Mouse (Mus musculus): ENCODE data around the gene Tatdn3.
A peak's percentile ranks its signal among the peaks of the same experiment; 100 is the strongest.

Tatdn3 gene

GRCm38 (mm10) chr1:191062781-191063485 lies at the start of gene Tatdn3, which contains the start of gene Nsl1:
Gene Tatdn3, minus strand, starts transcription at chr1:191062932.
Gene Nsl1, plus strand, starts transcription at chr1:191063012.
- DNase-seq (ENCODE audit: low read depth, low spot score): peak; percentile 90

- DNase-seq (ENCODE audit: low read depth, low spot score): no peak
These were observed 48.4 kb upstream of the Tatdn3 start for GRCm38 (mm10) chr1:191111146-191111545.

- DNase-seq (ENCODE audit: low read depth, low spot score): no peak
These were observed 47.2 kb upstream of the Tatdn3 start for GRCm38 (mm10) chr1:191109907-191110306.

- DNase-seq (ENCODE audit: low read depth, low spot score): no peak
These were observed 44.6 kb upstream of the Tatdn3 start for GRCm38 (mm10) chr1:191107306-191107705.

- no peak for DNase-seq (ENCODE audit: low read depth, low spot score)
These were observed 42.5 kb upstream of the Tatdn3 start for GRCm38 (mm10) chr1:191105246-191105645.

- DNase-seq (ENCODE audit: low read depth, low spot score): no peak
These were observed 40.1 kb upstream of the Tatdn3 start for GRCm38 (mm10) chr1:191102730-191103370.

- DNase-seq (ENCODE audit: low read depth, low spot score): no peak
These were observed 37.1 kb upstream of the Tatdn3 start for GRCm38 (mm10) chr1:191099772-191100291.

GRCm38 (mm10) chr1:191099114-191099513 lies 36.4 kb upstream of the Tatdn3 start:
- no peak for DNase-seq (ENCODE audit: low read depth, low spot score)

GRCm38 (mm10) chr1:191097802-191098747 lies 35.3 kb upstream of the Tatdn3 start, which contains the start of gene Batf3:
Gene Batf3, plus strand, starts transcription at chr1:191097847.
- no peak for DNase-seq (ENCODE audit: low read depth, low spot score)

GRCm38 (mm10) chr1:191096871-191097681 lies 34.3 kb upstream of the Tatdn3 start:
- DNase-seq (ENCODE audit: low read depth, low spot score): no peak

GRCm38 (mm10) chr1:191095019-191095418 lies 32.3 kb upstream of the Tatdn3 start:
- no peak for DNase-seq (ENCODE audit: low read depth, low spot score)

GRCm38 (mm10) chr1:191093578-191093977 lies 30.8 kb upstream of the Tatdn3 start:
- DNase-seq (ENCODE audit: low read depth, low spot score): no peak

- DNase-seq (ENCODE audit: low read depth, low spot score): no peak
These were observed 29.3 kb upstream of the Tatdn3 start for GRCm38 (mm10) chr1:191092050-191092449.

- no peak for DNase-seq (ENCODE audit: low read depth, low spot score)
These were observed 26.6 kb upstream of the Tatdn3 start for GRCm38 (mm10) chr1:191089355-191089754.

GRCm38 (mm10) chr1:191087955-191088354 lies 25.2 kb upstream of the Tatdn3 start:
- DNase-seq (ENCODE audit: low read depth, low spot score): no peak

- no peak for DNase-seq (ENCODE audit: low read depth, low spot score)
These were observed 24.2 kb upstream of the Tatdn3 start for GRCm38 (mm10) chr1:191086960-191087359.

- DNase-seq (ENCODE audit: low read depth, low spot score): no peak
These were observed 23.7 kb upstream of the Tatdn3 start for GRCm38 (mm10) chr1:191086304-191086878.

- DNase-seq (ENCODE audit: low read depth, low spot score): no peak
These were observed 22.9 kb upstream of the Tatdn3 start for GRCm38 (mm10) chr1:191085597-191085996.

- DNase-seq (ENCODE audit: low read depth, low spot score): peak; percentile 74
These were observed 22.3 kb upstream of the Tatdn3 start for GRCm38 (mm10) chr1:191084951-191085559.

GRCm38 (mm10) chr1:191083230-191083629 lies 20.5 kb upstream of the Tatdn3 start:
- peak; percentile 51 for DNase-seq (ENCODE audit: low read depth, low spot score)

Data from R1 (cell line).